Mouse (Mus musculus): ENCODE results near the gene Igsf21.

- no peak for TF ChIP-seq TCF12 (IDR thresholded peaks at IDR 0.05; ENCODE audit: insufficient read depth, poor library complexity, severe bottlenecking)
- no peak for TF ChIP-seq CEBPB (IDR thresholded peaks at IDR 0.05; ENCODE audit: insufficient read depth, poor library complexity, severe bottlenecking)
Observed at GRCm38 (mm10) chr4:140060251-140060650, 186.3 kb downstream of the Igsf21 start.

Measured in myocyte (in vitro differentiated cells).